Mouse (Mus musculus): ENCODE measurements around the gene Gm7356. TPM values are rescaled to one million over a fixed set of nuclear protein-coding genes. Genes with fewer than 3 reads are reported as not detected.
"Not testable (repeated sequence)": the region's sequence is repeated elsewhere in the genome, so short reads cannot be mapped to it uniquely, and the experiment has no call there.

The Gm7356 gene
- polyA plus RNA-seq (2012; fragmentation: generic; extraction: Trizol) = not detected

GRCm38 (mm10) chr17:14003604-14004003 is at the start of gene Gm7356:
Gene Gm7356 (minus strand): TSS chr17:14003704.
- H3K4me2 ChIP-seq (ENCODE audit: low read depth); H3ac ChIP-seq (ENCODE audit: control insufficient read depth, insufficient read length); H3K36me3 ChIP-seq (ENCODE audit: control insufficient read depth, insufficient read depth); H3K79me2 ChIP-seq (ENCODE audit: control insufficient read depth, insufficient read depth); H3K27me3 ChIP-seq (ENCODE audit: control insufficient read depth, insufficient read depth, insufficient read length); H3K4me3 ChIP-seq: not testable (repeated sequence)

- H3K79me2 ChIP-seq (ENCODE audit: control insufficient read depth, insufficient read depth); H3K36me3 ChIP-seq (ENCODE audit: control insufficient read depth, insufficient read depth); H3K4me2 ChIP-seq (ENCODE audit: low read depth); H3K4me3 ChIP-seq; H3ac ChIP-seq (ENCODE audit: control insufficient read depth, insufficient read length); H3K27me3 ChIP-seq (ENCODE audit: control insufficient read depth, insufficient read depth, insufficient read length): not testable (repeated sequence)
Measured at GRCm38 (mm10) chr17:14041880-14042279, 38.4 kb upstream of the Gm7356 start.

- H3K4me3 ChIP-seq; H3K36me3 ChIP-seq (ENCODE audit: control insufficient read depth, insufficient read depth); H3K27me3 ChIP-seq (ENCODE audit: control insufficient read depth, insufficient read depth, insufficient read length); H3ac ChIP-seq (ENCODE audit: control insufficient read depth, insufficient read length); H3K79me2 ChIP-seq (ENCODE audit: control insufficient read depth, insufficient read depth); H3K4me2 ChIP-seq (ENCODE audit: low read depth): not testable (repeated sequence)
Measured at GRCm38 (mm10) chr17:14037012-14037411, 33.5 kb upstream of the Gm7356 start.

GRCm38 (mm10) chr17:14036113-14036512 is 32.6 kb upstream of the Gm7356 start:
- H3K4me3 ChIP-seq; H3K27me3 ChIP-seq (ENCODE audit: control insufficient read depth, insufficient read depth, insufficient read length); H3K4me2 ChIP-seq (ENCODE audit: low read depth); H3K36me3 ChIP-seq (ENCODE audit: control insufficient read depth, insufficient read depth); H3K79me2 ChIP-seq (ENCODE audit: control insufficient read depth, insufficient read depth); H3ac ChIP-seq (ENCODE audit: control insufficient read depth, insufficient read length): not testable (repeated sequence)

GRCm38 (mm10) chr17:13993425-13993824 is 10.1 kb downstream of the Gm7356 start:
- not testable (repeated sequence) for H3K27me3 ChIP-seq (ENCODE audit: control insufficient read depth, insufficient read depth, insufficient read length); H3K4me3 ChIP-seq; H3ac ChIP-seq (ENCODE audit: control insufficient read depth, insufficient read length); H3K79me2 ChIP-seq (ENCODE audit: control insufficient read depth, insufficient read depth); H3K4me2 ChIP-seq (ENCODE audit: low read depth); H3K36me3 ChIP-seq (ENCODE audit: control insufficient read depth, insufficient read depth)

GRCm38 (mm10) chr17:13987690-13988089 is 15.8 kb downstream of the Gm7356 start:
- TF ChIP-seq REST (IDR thresholded peaks at IDR 0.05; ENCODE audit: insufficient read depth, insufficient read length) = no peak
- no peak for TF ChIP-seq USF1 (IDR thresholded peaks at IDR 0.05; ENCODE audit: low read depth)
- TF ChIP-seq E2F4 (IDR thresholded peaks at IDR 0.05; ENCODE audit: insufficient read depth) = no peak
- TF ChIP-seq TCF3 (IDR thresholded peaks at IDR 0.05; ENCODE audit: insufficient read length, low read depth) = no peak
- no peak for TF ChIP-seq MYOD1 (IDR thresholded peaks at IDR 0.05; ENCODE audit: control insufficient read depth in 1 of 3, insufficient read length in 2 of 3, low read depth in 2 of 3)
- no peak for TF ChIP-seq SRF (IDR thresholded peaks at IDR 0.05; ENCODE audit: control insufficient read depth, insufficient read length, low read depth)
- no peak overlapping the region for H3K4me3 ChIP-seq
- H3K36me3 ChIP-seq (ENCODE audit: control insufficient read depth, insufficient read depth) = no peaks in the 10 kb centered on the region
- no peak overlapping the region for H3K4me2 ChIP-seq (ENCODE audit: low read depth)
- no peaks in the 10 kb centered on the region for H3K79me2 ChIP-seq (ENCODE audit: control insufficient read depth, insufficient read depth)
- H3ac ChIP-seq (ENCODE audit: control insufficient read depth, insufficient read length) = no peak overlapping the region
- H3K27me3 ChIP-seq (ENCODE audit: control insufficient read depth, insufficient read depth, insufficient read length) = no peaks in the 10 kb centered on the region

GRCm38 (mm10) chr17:13970796-13971195 is 32.7 kb downstream of the Gm7356 start:
- H3K4me3 ChIP-seq; H3K36me3 ChIP-seq (ENCODE audit: control insufficient read depth, insufficient read depth); H3ac ChIP-seq (ENCODE audit: control insufficient read depth, insufficient read length); H3K79me2 ChIP-seq (ENCODE audit: control insufficient read depth, insufficient read depth); H3K27me3 ChIP-seq (ENCODE audit: control insufficient read depth, insufficient read depth, insufficient read length); H3K4me2 ChIP-seq (ENCODE audit: low read depth): not testable (repeated sequence)

- H3K79me2 ChIP-seq (ENCODE audit: control insufficient read depth, insufficient read depth); H3K4me2 ChIP-seq (ENCODE audit: low read depth); H3K27me3 ChIP-seq (ENCODE audit: control insufficient read depth, insufficient read depth, insufficient read length); H3K36me3 ChIP-seq (ENCODE audit: control insufficient read depth, insufficient read depth); H3K4me3 ChIP-seq; H3ac ChIP-seq (ENCODE audit: control insufficient read depth, insufficient read length): not testable (repeated sequence)
Measured at GRCm38 (mm10) chr17:13969917-13970316, 33.6 kb downstream of the Gm7356 start.

- H3K27me3 ChIP-seq (ENCODE audit: control insufficient read depth, insufficient read depth, insufficient read length); H3K4me2 ChIP-seq (ENCODE audit: low read depth); H3K4me3 ChIP-seq; H3ac ChIP-seq (ENCODE audit: control insufficient read depth, insufficient read length); H3K79me2 ChIP-seq (ENCODE audit: control insufficient read depth, insufficient read depth); H3K36me3 ChIP-seq (ENCODE audit: control insufficient read depth, insufficient read depth): not testable (repeated sequence)
Measured at GRCm38 (mm10) chr17:13965048-13965447, 38.5 kb downstream of the Gm7356 start.

GRCm38 (mm10) chr17:13962245-13962644 is 41.3 kb downstream of the Gm7356 start:
- H3K79me2 ChIP-seq (ENCODE audit: control insufficient read depth, insufficient read depth); H3K4me3 ChIP-seq; H3K4me2 ChIP-seq (ENCODE audit: low read depth); H3K36me3 ChIP-seq (ENCODE audit: control insufficient read depth, insufficient read depth); H3K27me3 ChIP-seq (ENCODE audit: control insufficient read depth, insufficient read depth, insufficient read length); H3ac ChIP-seq (ENCODE audit: control insufficient read depth, insufficient read length): not testable (repeated sequence)

GRCm38 (mm10) chr17:13958129-13958528 is 45.4 kb downstream of the Gm7356 start:
- H3K27me3 ChIP-seq (ENCODE audit: control insufficient read depth, insufficient read depth, insufficient read length); H3K36me3 ChIP-seq (ENCODE audit: control insufficient read depth, insufficient read depth); H3ac ChIP-seq (ENCODE audit: control insufficient read depth, insufficient read length); H3K79me2 ChIP-seq (ENCODE audit: control insufficient read depth, insufficient read depth); H3K4me3 ChIP-seq; H3K4me2 ChIP-seq (ENCODE audit: low read depth): not testable (repeated sequence)

GRCm38 (mm10) chr17:13951570-13951969 is 51.9 kb downstream of the Gm7356 start:
- H3K79me2 ChIP-seq (ENCODE audit: control insufficient read depth, insufficient read depth); H3K27me3 ChIP-seq (ENCODE audit: control insufficient read depth, insufficient read depth, insufficient read length); H3ac ChIP-seq (ENCODE audit: control insufficient read depth, insufficient read length); H3K4me2 ChIP-seq (ENCODE audit: low read depth); H3K4me3 ChIP-seq; H3K36me3 ChIP-seq (ENCODE audit: control insufficient read depth, insufficient read depth): not testable (repeated sequence)

Measured in myocyte (in vitro differentiated cells).